Mouse (Mus musculus) embryonic fibroblast, embryonic 13.5 days (primary cell): Measurements from ENCODE around the gene Tceal5.

ENCODE experiments used
- CTCF ChIP-seq: IDR thresholded peaks from 2 replicates; pipeline ENCODE4 v1.5.1; 2011; ENCODE audit warnings: mild to moderate bottlenecking, control low read depth, low read length, moderate library complexity, borderline replicate concordance; ENCODE audit not compliant: insufficient read depth
- POLR2A ChIP-seq: IDR thresholded peaks from 2 replicates; pipeline ENCODE4 v1.6.1; 2011; ENCODE audit warnings: low read depth, mild to moderate bottlenecking, control low read depth, low read length, moderate library complexity

DNA sequence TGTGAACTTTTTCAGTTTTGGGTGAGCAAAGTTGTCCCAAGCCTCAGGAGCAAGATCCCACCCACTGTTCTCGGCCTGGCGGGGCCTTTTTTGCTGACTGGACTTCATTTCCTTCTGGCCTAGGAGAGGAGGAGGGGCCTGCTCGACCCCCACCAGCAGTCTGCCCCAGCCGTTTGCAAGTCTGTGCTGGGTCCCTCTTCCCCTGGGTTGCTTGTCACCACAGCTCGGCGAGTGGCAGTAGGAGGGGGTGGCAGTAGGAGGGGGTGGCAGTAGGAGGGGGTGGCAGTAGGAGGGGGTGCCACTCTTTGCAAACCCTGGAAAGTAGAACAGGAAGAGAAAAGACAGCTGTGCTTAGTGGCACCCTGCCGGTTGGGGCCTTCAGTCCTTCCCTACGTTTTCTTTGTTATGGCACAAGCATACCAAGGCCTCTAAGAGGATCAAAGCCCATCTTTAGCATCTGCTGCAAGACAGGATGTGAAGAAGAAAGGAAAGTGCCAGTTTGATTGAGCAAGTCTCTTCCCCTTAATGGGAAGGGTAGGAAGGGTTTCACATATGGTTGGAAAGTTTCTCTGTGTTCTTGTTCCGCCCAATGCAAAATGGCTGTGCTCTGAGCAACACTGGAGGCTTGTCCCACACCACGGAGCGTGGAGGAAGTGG is 22.7 kb downstream of the Tceal5 start:
- no peak for TF ChIP-seq CTCF
- no peak for TF ChIP-seq POLR2A
